Mouse (Mus musculus): ENCODE results near the gene Map3k6. TPM values are rescaled to one million over a fixed set of nuclear protein-coding genes. Genes with fewer than 3 reads are reported as not detected.

Gene Map3k6
- polyA plus RNA-seq, 1 experiment, result 4.6 TPM

- Histone ChIP-seq H3K79me2 (ENCODE audit: control insufficient read depth, insufficient read depth) (no peaks in the 10 kb centered on the region), H3ac (ENCODE audit: control insufficient read depth, insufficient read length) (peak overlapping the region; percentile 29), H3K4me3 (peak overlapping the region; percentile 25), H3K4me2 (ENCODE audit: low read depth) (peak overlapping the region; percentile 90), H3K27me3 (ENCODE audit: control insufficient read depth, insufficient read depth, insufficient read length) (no peaks in the 10 kb centered on the region), H3K36me3 (ENCODE audit: control insufficient read depth, insufficient read depth) (no peaks in the 10 kb centered on the region)
- TF ChIP-seq SRF (IDR thresholded peaks at IDR 0.05; ENCODE audit: control insufficient read depth, insufficient read length, low read depth) (no peak), POLR2AphosphoS2 (IDR thresholded peaks at IDR 0.05; ENCODE audit: insufficient read length, low read depth) (peak; percentile 92), TCF3 (IDR thresholded peaks at IDR 0.05; ENCODE audit: insufficient read length, low read depth) (no peak), USF1 (IDR thresholded peaks at IDR 0.05; ENCODE audit: low read depth) (no peak), REST (IDR thresholded peaks at IDR 0.05; ENCODE audit: insufficient read depth, insufficient read length) (no peak), E2F4 (IDR thresholded peaks at IDR 0.05; ENCODE audit: insufficient read depth) (no peak), MYOD1 (IDR thresholded peaks at IDR 0.05; ENCODE audit: control insufficient read depth in 1 of 3, insufficient read length in 2 of 3, low read depth in 2 of 3) (no peak), TCF12 (IDR thresholded peaks at IDR 0.05; ENCODE audit: insufficient read depth, poor library complexity, severe bottlenecking) (no peak), MYOG (IDR thresholded peaks at IDR 0.05; ENCODE audit: control insufficient read depth in 1 of 3, insufficient read depth in 1 of 3, insufficient read length in 2 of 3, low read depth in 2 of 3) (peak in 2 of 3 experiments; percentile 39 to 56), POLR2A (IDR thresholded peaks at IDR 0.05; ENCODE audit: insufficient read length, low read depth) (peak; percentile 93), CEBPB (IDR thresholded peaks at IDR 0.05; ENCODE audit: insufficient read depth, poor library complexity, severe bottlenecking) (no peak)
Measured at GRCm38 (mm10) chr4:133240934-133241908, 603 bp downstream of the Map3k6 start.

GRCm38 (mm10) chr4:133241910-133242309 is 1.3 kb downstream of the Map3k6 start:
- Histone ChIP-seq H3K4me3 (peak overlapping the region; percentile 25), H3K79me2 (ENCODE audit: control insufficient read depth, insufficient read depth) (no peaks in the 10 kb centered on the region), H3ac (ENCODE audit: control insufficient read depth, insufficient read length) (no peak overlapping the region), H3K36me3 (ENCODE audit: control insufficient read depth, insufficient read depth) (no peaks in the 10 kb centered on the region), H3K4me2 (ENCODE audit: low read depth) (peak overlapping the region; percentile 90), H3K27me3 (ENCODE audit: control insufficient read depth, insufficient read depth, insufficient read length) (no peaks in the 10 kb centered on the region)
- TF ChIP-seq POLR2AphosphoS2 (IDR thresholded peaks at IDR 0.05; ENCODE audit: insufficient read length, low read depth), result no peak
- no peak for TF ChIP-seq CEBPB (IDR thresholded peaks at IDR 0.05; ENCODE audit: insufficient read depth, poor library complexity, severe bottlenecking)
- no peak for TF ChIP-seq MYOG (IDR thresholded peaks at IDR 0.05; ENCODE audit: control insufficient read depth in 1 of 3, insufficient read depth in 1 of 3, insufficient read length in 2 of 3, low read depth in 2 of 3)
- no peak for TF ChIP-seq TCF12 (IDR thresholded peaks at IDR 0.05; ENCODE audit: insufficient read depth, poor library complexity, severe bottlenecking)
- no peak for TF ChIP-seq POLR2A (IDR thresholded peaks at IDR 0.05; ENCODE audit: insufficient read length, low read depth)
- TF ChIP-seq MAX (IDR thresholded peaks at IDR 0.05; ENCODE audit: low read depth), result no peak
- no peak for TF ChIP-seq SRF (IDR thresholded peaks at IDR 0.05; ENCODE audit: control insufficient read depth, insufficient read length, low read depth)
- no peak for TF ChIP-seq MYOD1 (IDR thresholded peaks at IDR 0.05; ENCODE audit: control insufficient read depth in 1 of 3, insufficient read length in 2 of 3, low read depth in 2 of 3)
- no peak for TF ChIP-seq TCF3 (IDR thresholded peaks at IDR 0.05; ENCODE audit: insufficient read length, low read depth)
- TF ChIP-seq REST (IDR thresholded peaks at IDR 0.05; ENCODE audit: insufficient read depth, insufficient read length), result no peak
- no peak for TF ChIP-seq USF1 (IDR thresholded peaks at IDR 0.05; ENCODE audit: low read depth)
- no peak for TF ChIP-seq E2F4 (IDR thresholded peaks at IDR 0.05; ENCODE audit: insufficient read depth)

- no peaks in the 10 kb centered on the region for H3K36me3 ChIP-seq (ENCODE audit: control insufficient read depth, insufficient read depth)
- no peaks in the 10 kb centered on the region for H3K79me2 ChIP-seq (ENCODE audit: control insufficient read depth, insufficient read depth)
- H3K4me3 ChIP-seq, result peak overlapping the region; percentile 25
- no peaks in the 10 kb centered on the region for H3K27me3 ChIP-seq (ENCODE audit: control insufficient read depth, insufficient read depth, insufficient read length)
- TF ChIP-seq SRF (IDR thresholded peaks at IDR 0.05; ENCODE audit: control insufficient read depth, insufficient read length, low read depth) (no peak), TCF3 (IDR thresholded peaks at IDR 0.05; ENCODE audit: insufficient read length, low read depth) (no peak), CEBPB (IDR thresholded peaks at IDR 0.05; ENCODE audit: insufficient read depth, poor library complexity, severe bottlenecking) (no peak), MYOD1 (IDR thresholded peaks at IDR 0.05; ENCODE audit: control insufficient read depth in 1 of 3, insufficient read length in 2 of 3, low read depth in 2 of 3) (no peak), MAX (IDR thresholded peaks at IDR 0.05; ENCODE audit: low read depth) (no peak), MYOG (IDR thresholded peaks at IDR 0.05; ENCODE audit: control insufficient read depth in 1 of 3, insufficient read depth in 1 of 3, insufficient read length in 2 of 3, low read depth in 2 of 3) (no peak), POLR2AphosphoS2 (IDR thresholded peaks at IDR 0.05; ENCODE audit: insufficient read length, low read depth) (no peak), E2F4 (IDR thresholded peaks at IDR 0.05; ENCODE audit: insufficient read depth) (no peak), POLR2A (IDR thresholded peaks at IDR 0.05; ENCODE audit: insufficient read length, low read depth) (no peak), REST (IDR thresholded peaks at IDR 0.05; ENCODE audit: insufficient read depth, insufficient read length) (no peak), TCF12 (IDR thresholded peaks at IDR 0.05; ENCODE audit: insufficient read depth, poor library complexity, severe bottlenecking) (no peak), USF1 (IDR thresholded peaks at IDR 0.05; ENCODE audit: low read depth) (no peak)
- no peak overlapping the region for H3ac ChIP-seq (ENCODE audit: control insufficient read depth, insufficient read length)
- peak overlapping the region; percentile 90 for H3K4me2 ChIP-seq (ENCODE audit: low read depth)
Measured at GRCm38 (mm10) chr4:133242710-133243109, 2.1 kb downstream of the Map3k6 start.

GRCm38 (mm10) chr4:133243538-133243937 is 2.9 kb downstream of the Map3k6 start:
- Histone ChIP-seq H3K27me3 (ENCODE audit: control insufficient read depth, insufficient read depth, insufficient read length) (no peaks in the 10 kb centered on the region), H3K36me3 (ENCODE audit: control insufficient read depth, insufficient read depth) (no peaks in the 10 kb centered on the region), H3K4me3 (no peak overlapping the region), H3K4me2 (ENCODE audit: low read depth) (no peak overlapping the region), H3K79me2 (ENCODE audit: control insufficient read depth, insufficient read depth) (no peaks in the 10 kb centered on the region), H3ac (ENCODE audit: control insufficient read depth, insufficient read length) (no peak overlapping the region)
- TF ChIP-seq MYOD1 (IDR thresholded peaks at IDR 0.05; ENCODE audit: control insufficient read depth in 1 of 3, insufficient read length in 2 of 3, low read depth in 2 of 3) (no peak), TCF3 (IDR thresholded peaks at IDR 0.05; ENCODE audit: insufficient read length, low read depth) (no peak), POLR2AphosphoS2 (IDR thresholded peaks at IDR 0.05; ENCODE audit: insufficient read length, low read depth) (no peak), CEBPB (IDR thresholded peaks at IDR 0.05; ENCODE audit: insufficient read depth, poor library complexity, severe bottlenecking) (no peak), E2F4 (IDR thresholded peaks at IDR 0.05; ENCODE audit: insufficient read depth) (no peak), MAX (IDR thresholded peaks at IDR 0.05; ENCODE audit: low read depth) (no peak), USF1 (IDR thresholded peaks at IDR 0.05; ENCODE audit: low read depth) (no peak), SRF (IDR thresholded peaks at IDR 0.05; ENCODE audit: control insufficient read depth, insufficient read length, low read depth) (no peak), REST (IDR thresholded peaks at IDR 0.05; ENCODE audit: insufficient read depth, insufficient read length) (no peak), POLR2A (IDR thresholded peaks at IDR 0.05; ENCODE audit: insufficient read length, low read depth) (no peak), MYOG (IDR thresholded peaks at IDR 0.05; ENCODE audit: control insufficient read depth in 1 of 3, insufficient read depth in 1 of 3, insufficient read length in 2 of 3, low read depth in 2 of 3) (no peak), TCF12 (IDR thresholded peaks at IDR 0.05; ENCODE audit: insufficient read depth, poor library complexity, severe bottlenecking) (no peak)
